Mouse (Mus musculus): ENCODE measurements around the gene Atg2a.

Gene Atg2a

DNA sequence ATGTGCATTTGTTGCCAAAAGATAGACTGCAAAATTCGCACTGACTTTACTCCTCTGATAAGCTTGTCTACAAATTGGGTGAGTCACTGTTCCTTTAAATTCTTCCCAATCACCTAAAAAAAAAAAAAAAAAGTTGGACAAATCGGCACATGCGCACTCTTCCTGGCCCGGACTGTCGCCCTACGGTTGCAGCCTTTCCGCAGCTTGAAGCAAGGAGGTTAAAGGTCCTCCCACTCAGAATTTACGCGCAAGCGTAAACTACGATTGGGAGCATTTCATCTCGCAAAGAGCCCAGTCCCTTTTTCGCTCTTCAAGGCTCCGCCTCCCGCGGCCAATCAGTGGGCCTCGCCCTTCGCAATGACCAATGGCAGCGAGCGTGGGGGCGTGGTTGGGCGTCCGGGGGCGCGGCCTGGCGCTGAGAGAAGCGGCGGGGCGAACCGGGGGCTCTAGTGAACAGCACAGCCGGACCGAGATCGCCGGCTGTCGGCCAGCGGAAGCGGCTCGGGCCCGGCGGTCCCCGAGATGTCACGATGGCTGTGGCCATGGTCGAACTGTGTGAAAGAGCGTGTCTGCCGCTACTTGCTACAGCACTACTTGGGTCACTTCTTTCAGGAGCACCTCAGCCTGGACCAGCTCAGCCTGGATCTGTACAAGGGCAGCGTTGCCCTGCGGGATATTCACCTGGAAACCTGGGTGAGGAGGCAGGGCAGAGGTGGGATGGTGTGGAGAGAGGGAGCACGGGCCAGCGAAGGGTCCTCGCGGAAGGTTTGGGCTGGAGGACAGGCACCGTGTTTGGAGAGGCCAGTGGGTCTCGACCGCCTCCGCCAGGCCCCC is at the start of gene Atg2a:
Gene Atg2a, plus strand, starts transcription at position 395 of the 834 bp plus-strand sequence.
- DNase-seq = peak; percentile 99

DNA sequence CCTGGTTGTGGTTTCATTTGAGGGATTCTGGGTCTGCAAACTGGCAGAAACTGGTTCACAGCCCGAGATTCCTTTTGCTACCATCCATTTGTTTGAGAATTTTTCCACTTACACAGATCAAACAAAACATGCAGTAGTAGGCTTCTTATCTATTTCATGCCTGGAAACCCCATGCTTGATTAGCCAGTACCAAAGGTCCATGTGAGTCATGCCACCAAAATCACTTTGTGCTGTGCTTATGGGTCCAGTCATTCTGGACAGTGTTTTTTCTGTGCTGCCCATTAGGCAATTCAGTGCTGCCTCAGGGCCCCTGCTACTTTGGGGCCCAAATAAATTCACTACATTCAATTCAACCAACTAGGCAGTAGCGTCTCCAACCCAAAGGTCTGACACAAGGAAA is 37.2 kb upstream of the Atg2a start:
- DNase-seq = no peak

DNA sequence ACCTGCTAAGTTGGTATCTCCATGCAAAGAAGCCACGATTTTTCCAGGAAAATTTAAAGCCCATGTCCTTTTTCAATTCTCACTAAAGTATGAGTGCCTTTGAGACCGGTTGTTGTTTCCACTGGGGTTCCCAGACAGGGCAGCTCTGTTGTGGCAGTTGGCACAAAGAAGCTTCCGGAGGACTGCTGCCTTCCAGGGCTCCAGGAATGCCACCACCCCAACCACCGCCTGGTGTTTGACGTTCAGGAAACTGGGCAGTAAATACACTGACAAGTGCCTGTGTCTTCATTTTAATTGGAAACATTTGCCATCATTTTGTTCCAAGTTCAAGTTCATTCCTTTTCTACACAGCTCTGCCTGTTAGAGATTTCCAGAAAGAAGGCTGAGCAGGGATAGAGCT is 34.8 kb upstream of the Atg2a start:
- no peak for DNase-seq

DNA sequence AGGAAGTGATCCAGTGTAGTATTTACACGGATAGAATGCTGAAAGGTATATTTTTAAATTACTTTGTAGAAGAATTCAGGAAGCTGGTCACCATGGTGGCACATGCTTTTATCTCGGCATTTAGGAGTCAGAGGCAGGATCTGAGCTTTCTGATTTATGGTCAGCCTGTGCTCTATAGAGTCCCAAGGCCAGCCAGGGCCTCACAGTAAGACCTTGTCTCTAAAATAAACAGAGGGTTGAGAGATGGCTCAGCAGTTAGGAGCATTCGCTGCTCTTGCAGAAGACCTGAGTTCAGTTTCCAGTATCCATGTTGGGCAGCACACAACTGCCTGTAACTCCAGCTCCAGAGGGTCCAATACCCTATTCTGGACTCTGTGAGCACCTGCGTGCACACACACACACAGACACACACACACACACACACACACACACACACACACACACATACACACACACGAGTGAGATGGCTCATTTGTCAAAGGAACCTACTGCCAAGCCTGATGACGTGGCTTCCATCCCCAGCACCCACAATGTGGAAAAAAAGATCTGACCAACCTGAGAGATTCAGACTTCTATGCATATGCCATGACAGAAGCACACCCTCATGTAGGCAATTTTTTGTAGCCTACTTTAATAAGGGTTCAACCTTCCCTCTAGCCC is 25.3 kb upstream of the Atg2a start:
- no peak for DNase-seq

DNA sequence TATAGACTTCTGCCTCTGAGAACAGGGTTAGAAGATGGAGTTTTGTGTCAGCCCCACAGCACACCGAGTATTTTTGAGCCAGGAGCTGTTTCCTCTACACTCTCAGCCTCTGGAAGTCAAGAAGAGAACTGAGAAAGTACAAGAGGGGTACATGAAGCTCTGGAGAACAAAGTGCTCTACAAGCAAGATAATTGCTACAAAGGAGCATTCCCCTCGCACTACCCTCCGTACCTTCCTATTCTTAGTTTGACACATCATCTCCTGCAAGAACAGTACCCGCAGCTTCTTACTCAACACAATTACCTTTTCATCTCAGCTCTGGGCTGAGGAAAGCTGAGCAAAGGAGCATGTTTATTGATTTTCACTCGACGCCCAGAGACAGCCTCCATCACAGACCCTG is 22.9 kb upstream of the Atg2a start:
- DNase-seq = no peak

DNA sequence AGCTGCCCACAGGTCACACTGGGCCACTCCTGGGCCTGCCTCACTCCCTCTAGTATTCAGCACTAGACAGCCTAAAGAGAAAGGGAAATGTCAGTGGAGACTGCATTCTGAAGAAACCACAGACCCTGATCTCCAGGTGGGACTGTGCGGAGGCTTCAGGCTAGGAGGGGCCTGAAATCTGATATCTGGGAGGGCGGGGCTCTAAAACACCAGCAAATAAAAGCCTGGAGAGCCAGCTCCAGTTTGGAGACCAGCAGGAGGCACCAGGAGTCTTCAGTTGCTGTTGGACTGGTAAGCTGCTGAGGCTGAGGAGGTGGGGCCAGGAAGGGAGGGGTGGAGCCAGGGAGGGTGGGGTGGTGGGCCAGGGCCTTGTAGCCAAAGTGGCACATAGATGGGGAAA is 15.3 kb upstream of the Atg2a start, which contains the start of gene Gpha2:
Gene Gpha2, plus strand, starts transcription at position 246 of the 400 bp plus-strand sequence.
- DNase-seq = no peak

DNA sequence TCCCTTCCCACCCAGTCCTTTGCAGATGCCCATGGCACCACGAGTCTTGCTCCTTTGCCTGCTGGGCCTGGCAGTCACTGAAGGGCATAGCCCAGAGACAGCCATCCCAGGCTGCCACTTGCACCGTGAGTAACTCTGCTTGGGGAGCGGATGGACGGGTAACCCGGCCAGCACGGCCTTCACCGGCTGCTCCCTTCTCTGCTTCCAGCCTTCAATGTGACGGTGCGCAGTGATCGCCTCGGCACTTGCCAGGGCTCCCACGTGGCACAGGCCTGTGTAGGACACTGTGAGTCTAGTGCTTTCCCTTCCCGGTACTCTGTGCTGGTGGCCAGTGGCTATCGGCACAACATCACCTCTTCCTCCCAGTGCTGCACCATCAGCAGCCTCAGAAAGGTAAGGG is 14.7 kb upstream of the Atg2a start:
- no peak for DNase-seq

DNA sequence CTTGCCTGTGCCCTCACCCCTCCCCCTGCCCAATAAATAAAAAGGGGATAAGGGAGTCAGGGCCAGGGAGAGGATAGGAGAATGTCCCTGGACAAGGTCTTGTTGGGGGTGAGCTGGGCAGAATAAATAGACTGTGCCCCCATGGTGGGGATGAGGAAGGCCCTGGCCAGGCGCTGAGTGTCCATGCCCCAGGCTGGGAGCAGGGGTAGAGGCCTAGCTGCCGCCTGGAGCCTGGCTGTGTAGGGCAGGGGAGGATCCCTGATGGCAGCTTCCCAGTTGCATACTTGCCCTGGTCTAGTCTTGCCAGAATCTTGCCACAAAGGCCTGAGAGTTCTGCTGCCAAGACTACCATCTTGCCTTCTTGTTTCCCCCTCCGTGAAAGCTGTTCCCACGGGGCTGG is 13.6 kb upstream of the Atg2a start:
- no peak for DNase-seq

DNA sequence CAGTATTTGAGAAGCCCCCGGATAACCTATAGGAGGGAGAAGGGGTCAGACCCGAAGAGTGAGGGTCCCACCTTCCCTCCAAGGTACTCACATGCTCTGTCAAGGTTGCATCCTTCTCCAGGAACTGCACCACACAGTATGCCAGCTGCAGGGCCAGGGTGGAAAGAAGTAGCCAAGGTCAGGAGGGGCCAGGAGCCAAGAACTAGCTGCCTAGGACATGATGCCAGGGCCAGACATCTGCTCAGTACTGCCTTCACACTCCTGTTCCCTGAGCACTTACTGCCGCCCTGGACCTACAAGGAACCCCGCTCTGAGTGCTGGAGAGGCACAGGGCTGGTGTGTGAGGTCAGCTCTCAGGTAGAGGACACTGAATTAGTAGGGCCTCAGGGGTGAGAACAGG is 11.1 kb upstream of the Atg2a start:
- no peak for DNase-seq

DNA sequence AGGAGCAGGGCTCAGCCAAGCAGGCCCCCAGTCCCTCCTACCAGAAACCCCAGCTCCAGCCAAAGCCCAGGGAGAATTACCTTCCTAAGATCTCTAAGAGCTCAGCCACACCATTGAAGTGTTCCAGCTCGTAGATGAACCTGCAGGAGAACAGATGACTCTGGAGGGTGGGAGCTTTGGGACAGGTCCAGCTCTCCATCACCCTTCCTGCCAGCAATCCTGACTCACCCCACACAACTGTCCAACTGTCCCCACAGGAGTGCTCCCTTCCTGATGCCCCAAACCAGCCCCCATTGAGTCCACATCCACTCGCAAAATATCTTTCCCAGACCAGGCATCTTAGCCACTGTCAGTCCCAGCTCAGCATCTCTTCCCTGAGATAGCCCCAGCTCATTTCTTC is 10.4 kb upstream of the Atg2a start:
- no peak for DNase-seq

DNA sequence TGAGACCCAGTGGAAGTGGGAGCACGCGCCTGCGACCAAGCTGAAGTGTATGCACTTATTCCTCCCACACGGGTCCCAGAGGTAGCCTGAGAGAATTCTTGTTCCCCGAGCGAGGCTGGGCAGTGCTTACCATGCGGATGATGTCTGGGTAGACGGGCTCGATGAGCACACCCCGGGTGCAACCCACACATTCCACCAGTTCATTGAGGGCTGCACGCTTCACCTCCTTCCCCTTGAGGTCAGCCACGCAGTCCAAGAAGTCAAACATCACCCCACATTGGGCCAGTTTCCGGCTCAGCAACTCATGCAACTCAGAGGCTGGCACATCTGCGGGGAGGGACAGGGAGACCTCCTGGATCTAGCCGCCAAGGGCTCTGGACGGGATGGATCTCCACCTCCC is 7.8 kb upstream of the Atg2a start:
- peak; percentile 41 for DNase-seq

DNA sequence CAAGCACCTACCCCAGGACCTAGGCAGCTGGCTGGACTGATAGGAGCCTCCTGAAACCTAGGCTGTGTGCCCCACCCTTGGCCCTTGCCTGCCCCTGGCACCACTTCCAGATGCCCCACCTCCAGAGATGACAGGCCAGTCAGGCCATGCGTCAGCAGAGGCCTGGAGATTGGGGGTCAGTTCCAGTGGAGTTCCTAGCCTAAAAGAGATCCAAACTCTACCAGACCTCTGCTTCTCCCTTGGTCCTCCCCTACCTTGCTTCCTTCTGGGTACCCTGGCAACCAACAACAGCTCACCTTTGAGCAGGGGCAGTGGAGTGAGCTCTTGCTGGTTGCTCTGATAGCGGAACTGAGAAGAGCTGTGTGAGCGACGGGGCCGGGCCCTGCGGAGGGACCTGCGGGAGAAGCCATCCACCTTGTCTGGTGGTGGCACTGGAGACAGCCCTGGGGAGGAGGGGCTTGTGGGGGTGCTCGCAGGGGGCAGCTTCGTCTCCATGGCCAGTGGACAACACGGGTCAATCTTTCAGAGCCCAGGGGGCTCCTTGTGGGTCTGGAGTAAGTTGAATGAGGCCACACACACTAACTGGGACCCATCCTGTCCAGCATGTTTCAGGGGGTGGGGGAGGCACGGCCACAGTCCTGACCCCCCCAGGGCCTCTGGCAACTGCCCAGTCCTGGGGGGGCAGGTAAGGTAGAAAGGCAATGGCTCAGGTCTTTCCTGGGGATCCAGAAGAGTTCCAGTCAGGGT is 7.0 kb upstream of the Atg2a start:
- DNase-seq = no peak

DNA sequence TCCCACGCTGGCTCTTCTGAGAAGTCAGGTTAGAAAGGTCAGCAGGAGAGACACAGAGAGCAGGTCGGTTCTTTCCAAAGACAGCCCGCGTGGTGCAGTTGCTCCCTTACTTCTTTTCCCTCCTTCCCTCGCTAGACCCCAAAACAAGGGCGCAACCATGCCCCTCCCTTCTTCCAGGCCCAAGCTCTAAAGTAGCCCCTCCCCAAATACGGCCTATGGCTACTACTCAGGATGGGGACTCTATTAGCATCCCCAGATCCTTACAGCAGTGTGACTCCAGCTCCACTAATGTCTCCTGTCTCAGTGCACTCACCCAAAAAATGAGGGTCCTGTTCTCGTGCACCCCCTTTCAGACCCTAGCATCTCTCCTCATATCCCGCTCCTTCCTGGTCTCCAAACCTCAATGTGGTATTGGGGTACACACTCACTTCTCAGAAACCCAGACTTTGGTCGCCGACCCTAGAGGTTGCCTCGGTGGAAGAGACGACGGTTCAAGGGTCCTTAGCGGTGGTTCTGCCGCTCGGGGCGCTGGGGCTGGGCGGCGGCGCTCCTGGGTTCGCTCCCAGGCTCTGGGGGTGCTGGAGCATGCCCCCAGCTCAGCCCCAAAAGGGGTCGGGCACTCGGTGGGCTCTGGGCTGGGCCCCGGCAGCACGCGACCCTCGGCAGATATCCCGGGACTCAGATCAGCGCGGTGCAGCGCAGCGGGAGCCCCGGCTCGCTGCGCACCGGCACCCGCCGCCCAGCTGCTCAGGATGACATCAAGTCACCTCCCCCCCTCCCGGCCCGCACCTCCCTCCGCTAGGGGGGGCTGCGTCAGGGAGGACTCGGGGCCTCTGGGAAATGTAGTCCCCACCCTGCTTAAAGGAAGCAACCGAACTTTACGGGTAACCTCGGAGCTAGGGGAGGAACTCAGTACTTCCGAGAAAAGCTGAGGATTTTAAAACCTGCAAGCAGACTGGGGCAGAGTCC is 6.1 kb upstream of the Atg2a start, which contains the start of gene Ppp2r5b:
Gene Ppp2r5b, minus strand, starts transcription at position 789 of the 969 bp plus-strand sequence.
- peak; percentile 97 for DNase-seq

DNA sequence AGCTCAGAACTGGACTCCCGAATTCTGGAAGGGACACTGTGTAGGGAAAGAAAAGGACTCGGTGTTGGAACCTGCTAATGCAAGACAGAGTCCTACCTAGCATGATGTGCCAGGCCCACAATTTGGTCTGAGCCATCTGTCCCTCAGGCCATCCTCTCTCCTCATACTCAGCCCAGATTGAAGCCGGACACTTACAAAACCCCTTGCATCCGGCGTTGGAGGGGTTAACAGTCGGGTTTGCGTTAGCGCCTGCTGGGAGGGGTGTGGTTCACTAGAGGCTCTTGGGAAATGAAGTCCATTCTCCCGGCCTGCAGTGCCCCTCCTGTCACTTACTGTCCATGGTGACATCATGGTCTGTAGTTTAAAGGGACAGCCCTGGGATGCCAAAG is 5.4 kb upstream of the Atg2a start:
- peak; percentile 95 for DNase-seq

DNA sequence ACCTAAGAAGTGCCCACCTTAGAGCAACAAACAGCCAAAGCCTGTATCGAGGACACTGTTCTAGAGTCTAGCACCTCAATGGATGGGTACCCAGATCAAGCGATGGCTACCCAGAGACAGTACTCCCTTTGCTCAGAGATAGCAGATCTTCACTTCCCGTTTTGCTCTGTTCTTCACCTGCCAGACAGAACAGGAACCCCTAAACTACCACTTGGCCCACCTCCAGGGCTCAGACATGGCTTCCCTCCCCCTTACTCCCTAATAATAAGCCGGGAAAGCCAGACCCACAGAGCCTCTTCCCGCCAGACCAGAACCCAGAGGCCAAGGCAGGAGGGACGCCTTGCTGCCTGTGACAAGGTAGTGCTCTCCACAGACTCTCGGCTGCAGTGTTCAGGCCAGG is 4.6 kb upstream of the Atg2a start:
- DNase-seq = no peak

DNA sequence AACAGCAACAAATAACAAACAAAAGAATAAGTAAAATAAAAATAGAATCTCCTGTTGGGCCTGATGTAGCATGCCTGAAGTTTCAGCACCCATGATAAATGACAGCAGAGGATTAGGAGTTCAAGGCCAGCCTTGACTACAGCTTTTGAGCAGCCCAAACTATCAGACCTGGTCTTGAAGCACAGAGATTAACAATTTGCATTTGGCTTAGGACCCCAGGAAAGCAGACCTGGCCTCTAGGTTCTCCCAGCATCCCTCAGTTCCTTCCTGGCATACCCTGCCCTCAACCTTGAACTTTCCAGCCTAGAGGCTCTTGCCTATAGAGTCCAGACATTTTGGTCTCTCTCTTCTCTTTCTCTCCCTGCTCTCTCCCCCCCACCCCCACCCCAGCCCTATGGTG is 2.7 kb upstream of the Atg2a start:
- no peak for DNase-seq

DNA sequence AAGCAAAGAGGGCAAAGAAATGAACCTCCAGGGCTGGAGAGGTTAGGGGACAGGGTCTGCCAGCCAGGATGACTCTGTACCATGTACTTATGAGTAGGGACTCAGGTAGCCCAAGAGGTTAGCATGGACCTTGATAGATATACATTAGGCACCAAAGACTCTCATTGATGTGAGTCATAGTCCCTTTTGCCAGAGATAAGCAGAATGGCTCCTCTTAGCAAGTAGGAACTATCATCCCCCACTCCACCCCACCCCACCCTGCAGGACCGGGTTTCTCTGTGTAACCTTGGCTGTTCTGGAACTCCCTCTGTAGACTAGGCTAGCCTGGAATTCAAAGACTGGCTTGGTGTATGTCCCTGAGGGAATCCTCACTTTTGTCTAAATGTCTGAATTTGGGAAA is 1.3 kb upstream of the Atg2a start:
- no peak for DNase-seq

DNA sequence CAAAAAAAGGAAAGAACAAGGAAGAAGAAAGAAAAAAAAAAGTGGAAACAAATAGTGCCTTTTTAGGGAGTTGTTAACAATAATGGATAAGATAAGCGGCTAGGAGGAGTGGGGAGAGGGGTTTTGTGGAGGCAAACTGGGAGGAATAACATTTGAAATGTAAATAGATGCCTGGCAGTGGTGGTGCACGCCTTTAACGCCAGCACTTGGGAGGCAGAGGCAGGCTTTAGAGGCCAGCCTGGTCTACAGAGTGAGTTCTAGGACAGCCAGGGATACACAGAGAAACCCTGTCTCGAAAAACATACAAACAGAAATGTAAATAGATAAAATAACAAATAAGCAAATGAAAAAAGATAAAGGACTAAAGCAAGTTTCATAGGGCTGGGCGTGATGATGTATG is 743 bp upstream of the Atg2a start:
- DNase-seq = no peak

DNA sequence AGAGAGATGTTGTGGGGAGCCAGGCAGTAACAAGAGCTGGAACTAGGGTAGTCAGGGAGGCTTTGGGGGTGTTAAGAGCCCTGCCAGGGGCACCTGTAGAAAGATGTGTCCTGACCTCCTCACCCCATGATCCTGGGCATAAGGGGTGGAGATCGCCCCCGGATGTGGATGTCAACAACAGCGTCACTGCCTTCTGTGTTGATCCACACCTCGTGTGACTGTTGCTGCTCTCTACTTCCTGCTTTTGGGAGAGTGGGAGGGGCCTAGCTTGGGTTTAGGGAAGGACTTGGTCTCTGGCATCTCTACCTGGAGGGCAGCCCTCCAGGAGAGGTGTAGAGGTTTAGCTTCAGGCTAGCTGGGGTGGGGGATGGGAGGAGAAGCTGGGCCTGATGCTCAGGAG is 813 bp downstream of the Atg2a start:
- peak; percentile 74 for DNase-seq

DNA sequence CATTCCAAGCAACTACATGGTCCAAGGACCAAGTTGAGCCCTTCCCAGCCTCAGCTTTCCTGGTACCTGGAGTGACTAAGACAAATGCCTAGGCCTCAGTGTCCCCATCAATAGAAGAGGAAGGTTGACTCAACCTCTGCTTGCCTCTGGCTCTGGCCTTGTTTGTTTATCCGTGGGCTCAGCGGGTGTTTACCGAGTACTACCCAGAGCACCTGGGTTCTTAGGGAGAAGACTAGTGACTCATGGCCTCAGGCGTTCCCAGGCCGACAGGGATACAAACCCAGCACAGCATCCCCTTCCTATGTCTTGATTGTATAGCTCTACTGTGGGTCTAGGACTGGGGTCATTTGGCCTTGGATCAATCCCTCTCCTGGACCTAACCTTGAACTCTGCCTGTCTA is 1.8 kb downstream of the Atg2a start:
- no peak for DNase-seq

DNA sequence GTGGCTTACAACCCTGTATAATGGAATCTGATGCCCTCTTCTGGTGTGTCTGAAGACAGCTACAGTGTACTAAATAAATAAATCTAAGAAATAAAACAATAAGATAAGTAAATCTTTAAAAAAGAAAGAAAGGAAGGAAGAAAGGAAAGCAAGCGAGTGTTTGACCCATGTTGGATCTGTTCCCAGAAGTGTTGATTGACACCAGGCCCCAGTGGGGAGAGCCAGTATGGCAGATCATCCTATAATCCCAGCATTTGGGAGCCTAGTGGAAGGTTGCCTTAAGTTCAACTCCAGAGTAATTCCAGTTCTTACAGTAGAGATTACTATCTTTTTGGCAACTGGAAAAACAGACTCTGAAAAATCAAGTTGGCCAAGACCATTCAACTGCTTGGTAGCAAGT is 4.3 kb downstream of the Atg2a start:
- DNase-seq = no peak

DNA sequence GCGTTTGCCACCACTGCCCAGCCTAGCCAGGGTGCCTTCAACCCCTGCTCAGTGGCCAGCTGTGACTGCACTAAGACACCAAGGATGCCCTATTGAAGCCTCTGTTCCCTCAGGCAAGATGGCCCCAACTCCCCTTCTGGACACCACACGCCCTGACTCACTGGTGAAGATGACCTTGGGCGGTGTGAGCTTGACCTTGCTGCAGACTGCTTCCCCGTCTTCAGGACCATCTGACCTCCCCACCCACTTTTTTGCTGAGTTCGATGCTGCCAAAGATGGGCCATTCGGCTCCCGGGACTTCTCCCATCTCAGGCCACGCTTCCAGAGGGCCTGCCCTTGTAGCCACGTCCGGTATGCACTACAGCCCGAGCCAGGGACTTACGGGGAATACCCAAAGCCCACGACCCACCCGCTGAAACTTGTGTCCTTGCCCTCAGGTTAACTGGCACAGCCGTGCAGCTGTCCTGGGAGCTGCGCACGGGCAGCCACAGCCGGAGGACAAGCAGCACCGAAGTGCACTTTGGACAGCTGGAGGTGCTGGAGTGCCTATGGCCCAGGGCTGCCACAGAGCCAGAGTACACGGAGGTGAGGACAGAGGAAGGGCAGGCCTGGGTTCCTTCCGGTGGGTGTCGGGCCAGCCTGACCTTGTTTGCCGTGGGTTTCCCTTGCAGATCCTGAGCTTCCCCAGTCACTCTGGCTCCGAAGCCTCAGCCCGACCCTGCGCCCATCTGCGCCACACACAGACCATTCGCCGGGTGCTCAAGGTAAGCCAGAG is 6.2 kb downstream of the Atg2a start:
- no peak for DNase-seq
